Mouse (Mus musculus): ENCODE data around the gene Nptx1. TPM values are rescaled to one million over a fixed set of nuclear protein-coding genes. Genes with fewer than 3 reads are reported as not detected.

The Nptx1 gene
- total RNA-seq (2021) = 100 to 1,000 TPM; 182 to 222 TPM

GRCm38 (mm10) chr11:119547183-119547921 is at the start of gene Nptx1:
Nptx1 (minus strand) TSS chr11:119547753.
- peak; percentile 77 to 84 for DNase-seq (ENCODE audit: low spot score in 2 of 2)
- intact Hi-C loops (cut with DNase I) = loop anchor here (1.0 to 5.0 kb wide), 5 partner anchors 32 to 310 kb away; no protein-coding TSS in a partner anchor

- no peak for DNase-seq (ENCODE audit: low spot score in 2 of 2)
Measured at GRCm38 (mm10) chr11:119593966-119594365, 46.4 kb upstream of the Nptx1 start.

GRCm38 (mm10) chr11:119589242-119589641 is 41.7 kb upstream of the Nptx1 start:
- DNase-seq (ENCODE audit: low spot score in 2 of 2) = no peak

More at GRCm38 (mm10) chr11:119593966-119594365, 46.4 kb upstream of the Nptx1 start:
- intact Hi-C loops (cut with DNase I) = no loop called here

GRCm38 (mm10) chr11:119587112-119587511 is 39.6 kb upstream of the Nptx1 start:
- intact Hi-C loops (cut with DNase I) = no loop called here
- DNase-seq (ENCODE audit: low spot score in 2 of 2) = peak; percentile 18 to 29

More at GRCm38 (mm10) chr11:119589242-119589641, 41.7 kb upstream of the Nptx1 start:
- intact Hi-C loops (cut with DNase I) = no loop called here

- intact Hi-C loops (cut with DNase I) = no loop called here
- DNase-seq (ENCODE audit: low spot score in 2 of 2) = peak; percentile 11 to 12
Measured at GRCm38 (mm10) chr11:119586511-119586910, 39.0 kb upstream of the Nptx1 start.

GRCm38 (mm10) chr11:119577721-119578120 is 30.2 kb upstream of the Nptx1 start:
- no peak for DNase-seq (ENCODE audit: low spot score in 2 of 2)
- intact Hi-C loops (cut with DNase I) = no loop called here

- intact Hi-C loops (cut with DNase I) = no loop called here
Measured at GRCm38 (mm10) chr11:119576855-119577254, 29.3 kb upstream of the Nptx1 start.

GRCm38 (mm10) chr11:119572316-119573010 is 24.9 kb upstream of the Nptx1 start:
- intact Hi-C loops (cut with DNase I) = no loop called here
- no peak for DNase-seq (ENCODE audit: low spot score in 2 of 2)

More at GRCm38 (mm10) chr11:119576855-119577254, 29.3 kb upstream of the Nptx1 start:
- no peak for DNase-seq (ENCODE audit: low spot score in 2 of 2)

- no peak for DNase-seq (ENCODE audit: low spot score in 2 of 2)
- intact Hi-C loops (cut with DNase I) = no loop called here
Measured at GRCm38 (mm10) chr11:119566188-119566587, 18.6 kb upstream of the Nptx1 start.

GRCm38 (mm10) chr11:119565684-119566083 is 18.1 kb upstream of the Nptx1 start:
- DNase-seq (ENCODE audit: low spot score in 2 of 2) = peak; percentile 39 to 60
- intact Hi-C loops (cut with DNase I) = no loop called here

- intact Hi-C loops (cut with DNase I) = no loop called here
- DNase-seq (ENCODE audit: low spot score in 2 of 2) = no peak
Measured at GRCm38 (mm10) chr11:119565021-119565420, 17.5 kb upstream of the Nptx1 start.

GRCm38 (mm10) chr11:119564383-119564782 is 16.8 kb upstream of the Nptx1 start:
- intact Hi-C loops (cut with DNase I) = no loop called here
- DNase-seq (ENCODE audit: low spot score in 2 of 2) = no peak

GRCm38 (mm10) chr11:119563166-119563565 is 15.6 kb upstream of the Nptx1 start:
- intact Hi-C loops (cut with DNase I) = no loop called here

GRCm38 (mm10) chr11:119562286-119562685 is 14.7 kb upstream of the Nptx1 start:
- intact Hi-C loops (cut with DNase I) = no loop called here
- no peak for DNase-seq (ENCODE audit: low spot score in 2 of 2)

More at GRCm38 (mm10) chr11:119563166-119563565, 15.6 kb upstream of the Nptx1 start:
- no peak for DNase-seq (ENCODE audit: low spot score in 2 of 2)

GRCm38 (mm10) chr11:119558870-119559610 is 11.5 kb upstream of the Nptx1 start:
- no peak for DNase-seq (ENCODE audit: low spot score in 2 of 2)
- intact Hi-C loops (cut with DNase I) = no loop called here

GRCm38 (mm10) chr11:119557940-119558869 is 10.7 kb upstream of the Nptx1 start:
- no peak for DNase-seq (ENCODE audit: low spot score in 2 of 2)
- intact Hi-C loops (cut with DNase I) = no loop called here

- intact Hi-C loops (cut with DNase I) = no loop called here
Measured at GRCm38 (mm10) chr11:119555170-119555569, 7.6 kb upstream of the Nptx1 start.

GRCm38 (mm10) chr11:119554706-119555105 is 7.2 kb upstream of the Nptx1 start:
- no peak for DNase-seq (ENCODE audit: low spot score in 2 of 2)
- intact Hi-C loops (cut with DNase I) = no loop called here

More at GRCm38 (mm10) chr11:119555170-119555569, 7.6 kb upstream of the Nptx1 start:
- no peak for DNase-seq (ENCODE audit: low spot score in 2 of 2)

All from left cerebral cortex, postnatal 25 days (tissue).